13 mouse cellular contexts compared by ENCODE assay signal in genomic region chr6:135959629-135960028, GRCm38 (mm10).
"Had no signal": no experiment of that assay in that cellular context is flagged by ENCODE, and none has a peak within 500 bp of the region (broad histone marks: within the 10 kb centered on the region; RNA-seq: fewer than 3 reads in every experiment).

No protein-coding gene starts in this region.

- H3K4me1 ChIP-seq: limb, embryonic 13.5 days had no signal

- H3K27ac ChIP-seq: limb, embryonic 13.5 days; liver, embryonic 14.5 days; midbrain, embryonic 13.5 days; neural tube, embryonic 15.5 days; stomach, postnatal 0 days had no signal

- H3K36me3 ChIP-seq: limb, embryonic 13.5 days; midbrain, embryonic 13.5 days; neural tube, embryonic 15.5 days had no signal

- DNase-seq: kidney, adult 18-20 months; kidney, postnatal 10 days; layer of hippocampus, postnatal 36 days; left cerebral cortex, postnatal 4 days; lung, adult 18-20 months; lung, postnatal 4 days; right cerebral cortex, adult 18-20 months; thymus, postnatal 14 days had no signal

- H3K9me3 ChIP-seq: midbrain, embryonic 13.5 days; neural tube, embryonic 15.5 days had no signal

- H3K4me3 ChIP-seq: limb, embryonic 13.5 days; midbrain, embryonic 13.5 days; neural tube, embryonic 15.5 days had no signal

- H3K27me3 ChIP-seq: limb, embryonic 13.5 days; midbrain, embryonic 13.5 days; neural tube, embryonic 15.5 days had no signal

- ATAC-seq: midbrain, embryonic 13.5 days had no signal
